Mouse (Mus musculus): ENCODE data around the gene Fyn.

The Fyn gene

GRCm38 (mm10) chr10:39508801-39509200 lies 140.1 kb downstream of the Fyn start:
- DNase-seq (ENCODE audit: low read depth, low spot score) = no peak

GRCm38 (mm10) chr10:39509937-39510336 lies 141.3 kb downstream of the Fyn start:
- no peak for DNase-seq (ENCODE audit: low read depth, low spot score)

- no peak for DNase-seq (ENCODE audit: low read depth, low spot score)
These were observed 144.1 kb downstream of the Fyn start for GRCm38 (mm10) chr10:39512631-39513314.

DNA sequence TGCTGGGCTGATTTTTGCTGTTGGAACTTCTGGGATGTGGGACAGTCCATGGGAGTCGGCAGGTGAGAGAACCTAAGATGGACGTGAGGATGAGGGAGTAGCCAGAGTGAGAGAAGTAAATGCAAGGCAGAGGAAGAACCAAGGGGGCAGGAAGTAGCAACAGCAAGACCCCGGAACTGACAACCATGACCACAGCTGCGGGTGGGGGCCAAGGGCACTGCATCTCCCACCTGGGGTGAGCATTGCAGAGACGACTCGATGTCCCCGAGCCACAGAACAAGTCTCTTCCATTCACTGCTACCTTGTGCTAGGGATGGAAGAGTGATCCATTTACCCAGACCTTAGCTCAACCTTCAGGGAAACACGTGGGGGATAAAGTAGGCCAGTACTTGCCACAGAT lies 146.3 kb downstream of the Fyn start:
- DNase-seq (ENCODE audit: low read depth, low spot score) = no peak

GRCm38 (mm10) chr10:39516541-39517133 lies 148.0 kb downstream of the Fyn start:
- DNase-seq (ENCODE audit: low read depth, low spot score) = no peak

DNA sequence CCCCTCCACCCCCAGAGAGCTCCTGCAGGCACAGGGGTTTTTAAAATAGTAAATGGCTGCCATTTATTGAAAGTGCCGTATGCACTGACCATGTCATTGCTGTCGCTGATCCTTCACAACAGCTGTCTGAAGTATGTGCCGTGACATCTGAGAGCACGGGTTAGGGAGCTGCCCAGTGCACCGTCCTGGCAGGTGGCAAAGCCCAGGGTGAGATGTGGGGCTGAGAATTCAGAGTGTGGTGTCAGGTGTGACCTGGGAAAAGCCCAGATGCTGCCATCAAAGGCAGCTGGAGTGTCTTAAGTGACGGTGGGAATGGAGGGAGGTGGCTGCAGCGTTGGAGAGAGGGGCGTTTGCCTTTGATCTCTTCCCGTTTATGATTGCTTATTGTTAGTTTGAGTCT lies 148.7 kb downstream of the Fyn start:
- no peak for DNase-seq (ENCODE audit: low read depth, low spot score)

- DNase-seq (ENCODE audit: low read depth, low spot score) = no peak
These were observed 149.6 kb downstream of the Fyn start for GRCm38 (mm10) chr10:39518232-39518631.

DNA sequence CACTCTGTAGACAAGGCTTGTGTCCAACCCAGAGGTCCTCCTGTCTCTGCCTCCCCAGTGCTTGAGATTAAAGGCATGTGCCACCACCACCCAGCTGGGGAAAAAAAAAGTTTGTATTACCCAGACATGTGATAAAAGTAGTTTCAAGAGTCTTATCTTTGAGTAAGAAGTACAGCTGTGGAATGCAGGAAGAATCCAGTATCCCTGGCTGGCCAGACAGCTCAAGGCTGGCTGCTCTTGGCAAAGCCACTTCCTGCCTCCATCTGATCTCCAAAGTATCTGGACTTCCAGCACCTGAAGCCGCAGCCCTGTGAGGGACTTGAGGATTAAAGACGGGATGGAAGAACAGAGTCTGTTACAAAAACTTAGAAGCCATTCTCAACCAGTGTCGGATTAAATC lies 150.2 kb downstream of the Fyn start:
- no peak for DNase-seq (ENCODE audit: low read depth, low spot score)

GRCm38 (mm10) chr10:39520123-39520989 lies 151.7 kb downstream of the Fyn start:
- peak; percentile 60 for DNase-seq (ENCODE audit: low read depth, low spot score)

DNA sequence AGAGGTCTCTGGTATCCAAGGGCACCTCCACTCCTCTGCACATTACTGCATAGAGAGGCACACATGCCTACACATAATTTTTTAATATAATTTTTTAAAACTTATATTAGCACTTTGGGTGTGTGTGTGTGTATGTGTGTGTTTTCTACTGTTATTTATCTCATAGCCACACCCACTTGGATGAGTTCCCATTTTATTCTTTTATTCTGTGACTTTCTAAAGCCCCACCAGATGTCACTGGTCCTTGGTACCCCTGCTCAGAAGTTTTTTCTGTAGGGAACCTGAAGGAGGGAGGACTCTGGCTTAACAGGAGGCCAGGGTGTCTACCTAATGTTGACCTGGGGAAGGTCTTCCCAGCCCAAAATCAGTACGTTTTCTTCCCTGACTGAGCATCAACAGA lies 152.7 kb downstream of the Fyn start:
- DNase-seq (ENCODE audit: low read depth, low spot score) = no peak

GRCm38 (mm10) chr10:39521861-39522391 lies 153.3 kb downstream of the Fyn start:
- no peak for DNase-seq (ENCODE audit: low read depth, low spot score)

- DNase-seq (ENCODE audit: low read depth, low spot score) = no peak
These were observed 154.4 kb downstream of the Fyn start for GRCm38 (mm10) chr10:39522857-39523614.

- DNase-seq (ENCODE audit: low read depth, low spot score) = no peak
These were observed 155.7 kb downstream of the Fyn start for GRCm38 (mm10) chr10:39524355-39524754.

DNA sequence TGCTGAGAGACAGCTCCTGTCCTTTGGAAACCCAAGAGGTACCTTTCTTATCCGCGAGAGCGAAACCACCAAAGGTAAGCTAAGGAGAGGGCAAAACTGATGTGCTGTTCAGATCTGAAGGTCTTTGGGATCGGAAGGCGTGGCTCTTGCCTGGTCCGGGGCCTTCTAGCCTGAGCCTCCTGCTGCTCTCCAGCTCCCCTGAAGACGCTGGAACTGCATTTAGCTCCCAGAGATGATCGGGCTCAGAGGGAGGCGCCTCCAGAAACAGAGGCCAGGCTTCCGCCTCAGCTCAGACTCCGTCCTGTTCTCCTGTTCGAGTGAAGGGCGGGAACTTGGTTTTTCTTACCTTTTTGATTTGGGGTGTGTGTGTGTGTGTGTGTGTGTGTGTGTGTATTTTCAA lies 156.8 kb downstream of the Fyn start:
- DNase-seq (ENCODE audit: low read depth, low spot score) = no peak

GRCm38 (mm10) chr10:39527113-39527512 lies 158.5 kb downstream of the Fyn start:
- no peak for DNase-seq (ENCODE audit: low read depth, low spot score)

DNA sequence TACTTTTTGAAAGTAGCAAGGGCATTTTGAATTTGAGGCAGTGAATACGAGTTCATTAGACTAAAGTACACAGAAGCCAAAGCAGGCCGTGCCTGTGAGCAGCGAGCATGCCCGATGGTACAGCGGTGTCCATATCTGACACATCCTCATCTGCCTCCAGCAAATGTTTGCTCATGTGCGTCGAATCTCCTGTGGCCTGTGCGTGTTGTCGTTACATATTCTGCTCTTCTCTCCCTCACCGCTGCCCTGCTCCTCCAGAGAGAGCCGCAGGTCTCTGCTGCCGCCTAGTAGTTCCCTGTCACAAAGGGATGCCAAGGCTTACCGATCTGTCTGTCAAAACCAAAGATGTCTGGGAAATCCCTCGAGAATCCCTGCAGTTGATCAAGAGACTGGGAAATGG lies 160.5 kb downstream of the Fyn start:
- no peak for DNase-seq (ENCODE audit: low read depth, low spot score)

DNA sequence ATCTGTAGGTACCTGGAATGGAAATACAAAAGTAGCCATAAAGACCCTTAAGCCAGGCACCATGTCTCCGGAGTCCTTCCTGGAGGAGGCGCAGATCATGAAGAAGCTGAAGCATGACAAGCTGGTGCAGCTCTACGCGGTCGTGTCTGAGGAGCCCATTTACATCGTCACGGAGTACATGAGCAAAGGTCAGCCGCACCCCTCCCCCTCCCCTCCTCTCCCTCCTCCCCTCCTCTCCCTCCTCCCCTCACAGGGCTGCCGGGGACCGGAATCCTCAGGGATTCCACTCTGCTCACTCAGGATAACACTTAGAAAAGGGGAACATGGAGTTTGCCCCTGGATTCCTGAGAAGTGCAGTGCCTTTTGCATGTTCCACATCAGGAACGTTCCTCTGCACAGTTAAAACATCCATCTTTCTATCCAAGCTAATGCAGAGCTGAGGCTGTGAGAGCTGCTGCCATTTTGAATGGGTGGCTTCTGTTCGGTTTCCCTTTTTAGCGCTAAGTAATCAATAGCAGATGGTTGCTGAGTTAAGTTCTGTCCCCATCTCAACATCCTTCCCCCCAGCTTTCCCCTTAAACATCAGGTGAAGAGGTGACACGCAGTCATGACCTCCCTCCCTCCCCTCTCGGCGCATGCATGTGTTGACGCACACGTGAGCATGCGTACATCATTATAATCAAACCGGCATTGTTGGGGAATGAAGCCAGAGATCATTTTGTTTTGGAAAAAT lies 163.5 kb downstream of the Fyn start:
- DNase-seq (ENCODE audit: low read depth, low spot score) = no peak

DNA sequence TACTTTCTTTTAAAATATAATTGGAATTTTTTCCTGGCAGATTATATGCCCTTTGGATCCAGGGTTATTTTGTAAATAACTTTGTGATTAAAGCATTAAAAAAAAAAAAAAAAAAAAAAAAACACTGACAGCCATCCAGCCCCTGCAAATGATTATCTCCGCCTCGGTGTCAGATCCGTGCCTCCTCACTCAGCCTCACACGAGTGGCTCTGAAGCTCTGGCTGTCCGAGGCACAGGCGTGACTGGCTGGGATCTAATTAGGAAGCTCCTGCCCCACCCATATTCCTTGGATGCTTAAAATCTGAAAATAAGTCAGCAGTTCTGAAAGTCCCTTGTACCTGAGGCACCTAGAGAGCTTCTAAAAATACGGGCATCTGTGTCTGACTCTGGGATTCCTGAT lies 164.2 kb downstream of the Fyn start:
- no peak for DNase-seq (ENCODE audit: low read depth, low spot score)

GRCm38 (mm10) chr10:39534324-39535026 lies 165.8 kb downstream of the Fyn start:
- no peak for DNase-seq (ENCODE audit: low read depth, low spot score)

DNA sequence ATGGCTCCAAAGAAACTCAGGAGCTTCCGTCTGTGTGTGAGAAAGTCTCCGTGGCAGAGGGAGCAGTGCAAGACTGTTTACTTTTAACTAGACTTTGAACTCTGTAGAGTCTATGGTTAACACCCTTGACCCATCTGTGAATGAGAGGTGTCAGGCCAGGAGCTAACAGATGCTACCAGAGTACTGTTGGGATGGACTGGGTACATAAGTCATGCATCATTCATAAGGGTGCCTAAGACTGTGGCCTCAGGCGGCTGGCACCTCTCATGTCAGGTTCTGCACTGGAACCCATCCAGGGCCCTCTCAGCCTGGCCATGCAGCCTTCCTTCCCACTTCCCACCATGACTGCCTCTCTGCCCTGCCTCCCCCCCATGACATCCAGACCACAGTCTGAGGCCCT lies 166.7 kb downstream of the Fyn start:
- DNase-seq (ENCODE audit: low read depth, low spot score) = no peak

All from retina, postnatal 7 days (tissue).